Mouse (Mus musculus): ENCODE data around the gene Bcl2. TPM values are rescaled to one million over a fixed set of nuclear protein-coding genes. Genes with fewer than 3 reads are reported as not detected.

The Bcl2 gene
- total RNA-seq, 2 experiments from 2014 or later: 6.1 to 8.8 TPM

- peak; percentile 84 for DNase-seq
Measured at GRCm38 (mm10) chr1:106511593-106511992, 202.5 kb downstream of the Bcl2 start.

GRCm38 (mm10) chr1:106507556-106507955 is 206.5 kb downstream of the Bcl2 start:
- DNase-seq: no peak

GRCm38 (mm10) chr1:106503910-106504309 is 210.2 kb downstream of the Bcl2 start:
- no peak for DNase-seq

GRCm38 (mm10) chr1:106503407-106503806 is 210.7 kb downstream of the Bcl2 start:
- no peak for DNase-seq

- DNase-seq: no peak
Measured at GRCm38 (mm10) chr1:106497999-106498398, 216.1 kb downstream of the Bcl2 start.

Small RNAs within 50 kb of the gene (microRNA-seq; reads per million reads assigned to microRNA genes)
- not detected for gene Mir3473f

Other genes starting within 250 kb of the Bcl2 start
- 10 to 100 TPM; 24.2 to 25.3 TPM for gene Kdsr, start 45.5 kb upstream of the Bcl2 start, total RNA-seq (2021)
- gene Vps4b, start 82.5 kb upstream of the Bcl2 start, total RNA-seq (2021): 10 to 100 TPM; 89.0 to 95.4 TPM
- not detected for gene Serpinb5, start 146.9 kb upstream of the Bcl2 start, total RNA-seq (2021)
- gene Serpinb12, start 220.2 kb upstream of the Bcl2 start, total RNA-seq (2021): not detected

Data from adrenal gland, postnatal 10 days (tissue).